21 mouse cellular contexts compared by ENCODE assay signal in genomic region chr7:110736914-110737313, GRCm38 (mm10). TPM values are rescaled to one million over a fixed set of nuclear protein-coding genes. Genes with fewer than 3 reads are reported as not detected.
DNase-seq lines count a peak whose midpoint lies in the region; ATAC-seq and TF ChIP-seq lines count a peak whose summit lies in the region.
"Had no signal": no experiment of that assay in that cellular context is flagged by ENCODE, and none has a peak within 500 bp of the region (broad histone marks: within the 10 kb centered on the region; RNA-seq: fewer than 3 reads in every experiment).

No protein-coding gene starts in this region.

- no peaks in the 10 kb centered on the region for H3K9me3 ChIP-seq in kidney, postnatal 0 days (replicated peaks; ENCODE audit: low read length)
- no peaks in the 10 kb centered on the region for H3K9me3 ChIP-seq in midbrain, postnatal 0 days (ENCODE audit: low read length)
- H3K9me3 ChIP-seq in midbrain, embryonic 11.5 days (ENCODE audit: control insufficient read depth, low read length) = no peaks in the 10 kb centered on the region
- H3K9me3 ChIP-seq: forebrain, embryonic 12.5 days; heart, embryonic 15.5 days; hindbrain, embryonic 12.5 days; neural tube, embryonic 13.5 days had no signal

- peaks cover 6% of the 10 kb centered on the region for H3K4me1 ChIP-seq in kidney, postnatal 0 days (replicated peaks; ENCODE audit: insufficient read depth, low read length)
- no peaks in the 10 kb centered on the region for H3K4me1 ChIP-seq in midbrain, postnatal 0 days (ENCODE audit: insufficient read depth, low read length)
- H3K4me1 ChIP-seq in midbrain, embryonic 11.5 days (ENCODE audit: control insufficient read depth, insufficient read depth, low read length) = peaks cover 3% of the 10 kb centered on the region; the same call in 1 of the 2 replicates
- H3K4me1 ChIP-seq: liver, embryonic 13.5 days had no signal

- peak; percentile 18 for DNase-seq in CD4-positive, CD25-positive, alpha-beta regulatory T cell, adult 2 months (ENCODE audit: low read depth, low spot score)
- no peak for DNase-seq in kidney, postnatal 0 days (ENCODE audit: low spot score)
- DNase-seq in kidney, postnatal 4 days = no peak
- no peak for DNase-seq in midbrain, postnatal 0 days (ENCODE audit: low spot score)
- DNase-seq in midbrain, embryonic 11.5 days (ENCODE audit: low spot score, missing footprints) = no peak
- DNase-seq in retina, embryonic 14.5 days (ENCODE audit: low spot score) = no peak
- no peak for DNase-seq in urinary bladder, postnatal 4 days (ENCODE audit: low spot score in 2 of 2)
- DNase-seq: adrenal gland, adult 8-10 months; cerebellum, postnatal 14 days; kidney, adult 11 months; kidney, postnatal 14 days; liver, embryonic 13.5 days; lung, postnatal 14 days; right cerebral cortex, postnatal 14 days; thymus, postnatal 36 days had no signal

- peak; percentile 35; the same call in 1 of the 2 replicates for TF ChIP-seq CTCF in kidney, postnatal 0 days (IDR thresholded peaks at IDR 0.05; ENCODE audit: low read depth)
- peak; percentile 40 for TF ChIP-seq CTCF in midbrain, postnatal 0 days (IDR thresholded peaks at IDR 0.05)

- WGBS in kidney, postnatal 0 days = 57% methylated on average over 2 of the region's 2 CpGs
- WGBS in midbrain, postnatal 0 days = 54% methylated on average over 2 of the region's 2 CpGs
- 46% methylated on average over 2 of the region's 2 CpGs for WGBS in midbrain, embryonic 11.5 days

- H3K9ac ChIP-seq in kidney, postnatal 0 days (ENCODE audit: low read depth, low read length) = no peak overlapping the region
- no peak overlapping the region for H3K9ac ChIP-seq in midbrain, postnatal 0 days (replicated peaks; ENCODE audit: low read length, poor library complexity, severe bottlenecking)
- no peak overlapping the region for H3K9ac ChIP-seq in midbrain, embryonic 11.5 days (ENCODE audit: low read length)
- H3K9ac ChIP-seq: forebrain, embryonic 12.5 days; heart, embryonic 15.5 days; hindbrain, embryonic 12.5 days; liver, embryonic 13.5 days; neural tube, embryonic 13.5 days had no signal

- no peaks in the 10 kb centered on the region for H3K36me3 ChIP-seq in kidney, postnatal 0 days (ENCODE audit: insufficient read depth, low read length)
- H3K36me3 ChIP-seq in midbrain, postnatal 0 days (ENCODE audit: insufficient read depth, low read length) = no peaks in the 10 kb centered on the region
- H3K36me3 ChIP-seq in midbrain, embryonic 11.5 days (ENCODE audit: control insufficient read depth, insufficient read depth, low read length) = no peaks in the 10 kb centered on the region
- H3K36me3 ChIP-seq: forebrain, embryonic 12.5 days; G1E; heart, embryonic 15.5 days; hindbrain, embryonic 12.5 days; liver, embryonic 13.5 days; neural tube, embryonic 13.5 days had no signal

- no peak overlapping the region for H3K4me2 ChIP-seq in kidney, postnatal 0 days (ENCODE audit: low read length)
- no peak overlapping the region for H3K4me2 ChIP-seq in midbrain, postnatal 0 days (ENCODE audit: low read depth, low read length, poor library complexity, severe bottlenecking)
- H3K4me2 ChIP-seq in midbrain, embryonic 11.5 days = no peak overlapping the region
- H3K4me2 ChIP-seq: forebrain, embryonic 12.5 days; heart, embryonic 15.5 days; hindbrain, embryonic 12.5 days; liver, embryonic 13.5 days; neural tube, embryonic 13.5 days had no signal

- no peak overlapping the region for H3K4me3 ChIP-seq in kidney, postnatal 0 days (replicated peaks; ENCODE audit: low read depth, low read length)
- no peak overlapping the region for H3K4me3 ChIP-seq in midbrain, postnatal 0 days (ENCODE audit: low read depth, low read length)
- no peak overlapping the region for H3K4me3 ChIP-seq in midbrain, embryonic 11.5 days (ENCODE audit: low read depth, low read length)
- H3K4me3 ChIP-seq: forebrain, embryonic 12.5 days; heart, embryonic 15.5 days; hindbrain, embryonic 12.5 days; liver, embryonic 13.5 days; neural tube, embryonic 13.5 days had no signal

- ATAC-seq in CD4-positive, CD25-positive, alpha-beta regulatory T cell, adult 4 months = no peak
- no peak for ATAC-seq in kidney, postnatal 0 days (replicated peaks; ENCODE audit: low FRiP score, low read depth)
- no peak for ATAC-seq in midbrain, postnatal 0 days (ENCODE audit: low FRiP score)
- no peak for ATAC-seq in midbrain, embryonic 11.5 days (ENCODE audit: low FRiP score)

- no peaks in the 10 kb centered on the region for H3K27me3 ChIP-seq in kidney, postnatal 0 days (ENCODE audit: insufficient read depth, low read length)
- H3K27me3 ChIP-seq in midbrain, postnatal 0 days (ENCODE audit: insufficient read depth, low read length) = no peaks in the 10 kb centered on the region
- H3K27me3 ChIP-seq in midbrain, embryonic 11.5 days (ENCODE audit: control insufficient read depth, insufficient read depth, low read length) = no peaks in the 10 kb centered on the region
- H3K27me3 ChIP-seq: forebrain, embryonic 12.5 days; heart, embryonic 15.5 days; hindbrain, embryonic 12.5 days; liver, embryonic 13.5 days; neural tube, embryonic 13.5 days had no signal

- H3K27ac ChIP-seq in kidney, postnatal 0 days = no peak overlapping the region
- H3K27ac ChIP-seq in midbrain, postnatal 0 days (ENCODE audit: low read depth, low read length) = no peak overlapping the region
- no peak overlapping the region for H3K27ac ChIP-seq in midbrain, embryonic 11.5 days (ENCODE audit: low read depth, low read length)
- H3K27ac ChIP-seq: forebrain, embryonic 12.5 days; heart, embryonic 15.5 days; hindbrain, embryonic 12.5 days; liver, embryonic 13.5 days; neural tube, embryonic 13.5 days had no signal

RNA-seq across cellular contexts. Expression of gene Ampd3, which starts 31.1 kb away (rescaled TPM):
- polyA plus RNA-seq in CD4-positive, CD25-positive, alpha-beta regulatory T cell, adult 4 months (2017; shearing (Covaris generic)) = 1 to 10 TPM; 2.9 to 4.5 TPM
- polyA plus RNA-seq in kidney, postnatal 0 days (2015; fragmentation: Nextera tagmentation; extraction: Ambion mirVana) = 12.7 and 16.3 TPM in 2 replicates
- total RNA-seq in midbrain, postnatal 0 days (2014; rRNA removed) = 20.6 and 22.7 TPM in 2 replicates
- 13.2 and 16.2 TPM in 2 replicates for polyA plus RNA-seq in midbrain, postnatal 0 days (2015; fragmentation: Nextera tagmentation; extraction: Ambion mirVana)
- polyA plus RNA-seq in midbrain, embryonic 11.5 days (2014; fragmentation: Nextera tagmentation; extraction: Ambion mirVana) = 1.4 and 2.6 TPM in 2 replicates
